Mouse (Mus musculus): ENCODE results near the gene Sbk1. TPM values are rescaled to one million over a fixed set of nuclear protein-coding genes. Genes with fewer than 3 reads are reported as not detected.
"Not testable (repeated sequence)": the region's sequence is repeated elsewhere in the genome, so short reads cannot be mapped to it uniquely, and the experiment has no call there.

The Sbk1 gene
- polyA plus RNA-seq, 1 experiment from 2014 or later, result 1.5 TPM

DNA sequence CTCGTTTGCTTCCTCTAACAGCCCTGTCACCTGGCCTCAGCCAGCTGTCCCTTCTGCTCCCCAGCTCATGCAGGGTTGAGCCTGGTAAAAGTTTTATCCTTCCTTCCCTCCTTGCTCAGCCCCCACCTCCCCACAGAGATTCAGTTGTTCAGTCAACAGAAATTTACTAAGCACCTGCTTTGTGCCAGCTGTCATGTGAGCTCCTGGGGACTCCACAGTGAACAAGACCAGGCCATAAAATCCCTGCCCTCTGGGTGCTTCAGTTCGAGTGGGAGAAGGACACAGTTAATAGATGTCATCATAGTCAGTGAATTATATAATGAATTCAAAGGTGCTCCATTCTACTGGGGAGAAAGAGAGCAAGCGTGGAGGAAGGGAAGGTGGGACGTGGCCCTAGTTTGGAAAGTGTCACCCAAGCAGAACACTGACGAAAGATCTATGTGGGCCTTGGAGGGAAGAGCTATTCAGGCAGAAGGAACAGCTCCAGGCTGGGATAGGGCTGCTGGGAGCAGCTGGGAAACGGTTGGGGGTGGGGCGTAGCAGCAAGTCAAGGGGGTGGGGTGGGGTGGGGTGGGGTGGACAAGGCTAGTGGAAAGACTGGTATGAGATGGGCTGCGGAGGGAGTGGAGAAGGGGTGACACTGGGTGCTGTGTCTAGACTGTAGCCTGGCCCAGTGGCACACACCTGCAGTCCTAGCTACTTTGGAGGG, 7.5 kb downstream of the Sbk1 start:
- WGBS (ENCODE audit: insufficient replicate concordance), result 59% methylated on average over 8 of the region's 8 CpGs
- H3K4me3 ChIP-seq (replicated peaks), result no peak overlapping the region
- H3K9me3 ChIP-seq (replicated peaks), result no peaks in the 10 kb centered on the region
- no peak overlapping the region for H3K9ac ChIP-seq
- H3K27me3 ChIP-seq, result peaks cover 15% of the 10 kb centered on the region
- H3K4me2 ChIP-seq, result no peak overlapping the region
- peaks cover 22% of the 10 kb centered on the region for H3K4me1 ChIP-seq (replicated peaks)
- H3K27ac ChIP-seq (replicated peaks), result no peak overlapping the region
- no peak for ATAC-seq (ENCODE audit: insufficient read depth)
- no peaks in the 10 kb centered on the region for H3K36me3 ChIP-seq (replicated peaks)

DNA sequence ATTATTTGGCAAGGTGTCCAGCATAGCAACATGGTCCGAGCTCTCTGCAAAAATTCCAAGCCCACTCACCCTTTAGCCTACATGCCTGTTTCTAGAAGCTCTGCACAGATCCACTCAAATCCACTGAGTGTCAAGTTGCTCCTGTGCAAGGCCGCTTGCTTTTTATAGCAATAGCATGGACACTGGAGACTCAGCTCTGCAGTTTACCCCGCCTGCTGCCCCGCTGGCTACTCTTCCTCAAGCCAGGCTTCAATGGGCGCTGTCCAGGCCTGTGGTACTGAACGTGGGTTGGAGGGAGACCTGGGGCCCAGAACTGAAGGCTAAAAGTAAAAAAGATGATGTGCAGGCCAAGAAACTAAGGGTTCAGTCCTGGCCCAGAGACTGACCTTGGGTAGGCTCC, 8.3 kb downstream of the Sbk1 start:
- no peaks in the 10 kb centered on the region for H3K36me3 ChIP-seq (replicated peaks)
- H3K27ac ChIP-seq (replicated peaks), result no peak overlapping the region
- peaks cover 8% of the 10 kb centered on the region; the same call in 1 of the 2 replicates for H3K27me3 ChIP-seq
- H3K9ac ChIP-seq, result no peak overlapping the region
- H3K4me1 ChIP-seq (replicated peaks), result peaks cover 24% of the 10 kb centered on the region
- H3K4me3 ChIP-seq (replicated peaks), result no peak overlapping the region
- no peaks in the 10 kb centered on the region for H3K9me3 ChIP-seq (replicated peaks)
- no peak for ATAC-seq (ENCODE audit: insufficient read depth)
- 53% methylated on average over 6 of the region's 6 CpGs for WGBS (ENCODE audit: insufficient replicate concordance)
- H3K4me2 ChIP-seq, result no peak overlapping the region

DNA sequence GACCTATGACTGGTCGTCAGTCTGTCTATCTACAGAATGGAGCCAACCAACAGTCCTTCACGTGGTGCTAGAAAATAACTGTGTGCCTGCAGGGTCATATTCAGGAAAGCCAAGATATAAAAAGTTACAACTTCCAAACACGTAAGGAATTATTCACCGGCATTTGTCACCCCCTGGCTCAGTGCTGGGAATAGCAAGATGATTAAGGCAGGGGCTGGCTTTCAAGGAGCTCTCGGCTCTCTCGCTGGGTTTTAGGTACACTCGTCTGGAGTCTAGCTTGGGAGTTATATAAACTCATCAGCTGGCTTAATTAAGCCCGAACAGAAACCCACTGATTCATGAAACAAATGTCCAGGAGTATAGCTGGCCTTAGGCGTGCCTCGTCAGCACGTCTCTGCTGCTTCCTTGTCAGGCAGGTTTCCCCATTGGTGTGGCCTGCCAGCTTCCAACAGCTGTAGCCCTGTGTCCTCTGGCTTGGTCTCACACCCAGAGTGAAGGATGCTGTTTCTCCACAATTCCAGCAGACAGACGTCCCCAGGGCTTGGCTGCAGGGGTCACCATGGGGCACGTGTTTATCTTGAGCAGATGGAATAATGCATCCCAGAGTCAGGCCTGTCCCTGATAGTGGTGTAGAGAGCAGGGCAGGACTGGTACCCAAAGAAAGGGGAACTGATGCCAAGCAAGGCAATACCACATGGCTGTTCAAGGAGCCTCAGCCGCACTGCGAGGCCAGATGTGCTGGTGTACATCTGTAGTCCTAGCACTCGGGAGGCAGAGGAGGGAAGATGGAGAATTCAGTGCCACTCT, 9.7 kb downstream of the Sbk1 start:
- no peaks in the 10 kb centered on the region for H3K36me3 ChIP-seq (replicated peaks)
- H3K4me2 ChIP-seq, result no peak overlapping the region
- 67% methylated on average over 16 of the region's 16 CpGs for WGBS (ENCODE audit: insufficient replicate concordance)
- H3K27ac ChIP-seq (replicated peaks), result no peak overlapping the region
- no peak for ATAC-seq (ENCODE audit: insufficient read depth)
- no peak overlapping the region for H3K4me3 ChIP-seq (replicated peaks)
- H3K4me1 ChIP-seq (replicated peaks), result peaks cover 20% of the 10 kb centered on the region
- no peaks in the 10 kb centered on the region for H3K27me3 ChIP-seq
- H3K9me3 ChIP-seq (replicated peaks), result no peaks in the 10 kb centered on the region
- H3K9ac ChIP-seq, result no peak overlapping the region

DNA sequence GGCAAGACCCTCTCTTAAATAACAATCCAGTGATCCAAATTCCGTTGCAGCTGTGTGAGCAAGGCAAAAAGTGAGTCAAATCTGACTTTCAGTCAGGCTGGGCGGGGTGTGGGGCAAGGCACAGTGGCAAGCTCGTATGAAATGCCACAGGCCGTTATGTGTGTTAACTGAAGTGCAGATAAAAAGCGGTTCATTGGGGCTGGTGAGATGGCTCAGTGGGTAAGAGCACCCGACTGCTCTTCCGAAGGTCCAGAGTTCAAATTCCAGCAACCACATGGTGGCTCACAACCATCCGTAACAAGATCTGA, 10.2 kb downstream of the Sbk1 start:
- H3K27ac ChIP-seq (replicated peaks); H3K4me2 ChIP-seq; H3K9me3 ChIP-seq (replicated peaks); H3K36me3 ChIP-seq (replicated peaks); H3K4me3 ChIP-seq (replicated peaks); ATAC-seq (ENCODE audit: insufficient read depth); H3K27me3 ChIP-seq; H3K9ac ChIP-seq: not testable (repeated sequence)
- WGBS (ENCODE audit: insufficient replicate concordance), result 49% methylated on average over 8 of the region's 8 CpGs
- peaks cover 20% of the 10 kb centered on the region for H3K4me1 ChIP-seq (replicated peaks)

DNA sequence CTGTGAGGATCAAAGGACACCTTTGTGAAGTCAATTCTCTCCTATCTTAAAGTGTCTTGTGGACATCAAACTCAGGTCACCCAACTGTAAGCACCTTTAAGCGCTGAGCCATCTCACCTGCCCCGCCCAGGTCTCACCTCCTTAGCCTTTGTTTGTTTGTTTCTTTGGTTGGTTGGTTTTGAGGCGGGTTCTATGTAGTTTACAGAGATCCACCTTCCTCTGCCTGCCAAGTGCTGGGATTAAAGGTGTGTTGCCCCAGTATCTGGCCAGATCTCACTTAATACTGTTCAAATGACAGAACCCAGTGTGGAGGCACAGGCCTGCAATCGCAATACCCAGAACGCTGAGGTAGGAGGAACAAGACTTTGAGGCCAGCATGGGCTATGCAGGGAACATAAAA, 11.6 kb downstream of the Sbk1 start:
- H3K4me1 ChIP-seq (replicated peaks), result peaks cover 28% of the 10 kb centered on the region
- H3K9ac ChIP-seq, result no peak overlapping the region
- no peak for ATAC-seq (ENCODE audit: insufficient read depth)
- H3K27me3 ChIP-seq, result no peaks in the 10 kb centered on the region
- H3K4me2 ChIP-seq, result no peak overlapping the region
- H3K27ac ChIP-seq (replicated peaks), result no peak overlapping the region
- WGBS (ENCODE audit: insufficient replicate concordance), result 67% methylated on average over 5 of the region's 5 CpGs
- H3K4me3 ChIP-seq (replicated peaks), result no peak overlapping the region
- H3K9me3 ChIP-seq (replicated peaks), result no peaks in the 10 kb centered on the region
- no peaks in the 10 kb centered on the region for H3K36me3 ChIP-seq (replicated peaks)

DNA sequence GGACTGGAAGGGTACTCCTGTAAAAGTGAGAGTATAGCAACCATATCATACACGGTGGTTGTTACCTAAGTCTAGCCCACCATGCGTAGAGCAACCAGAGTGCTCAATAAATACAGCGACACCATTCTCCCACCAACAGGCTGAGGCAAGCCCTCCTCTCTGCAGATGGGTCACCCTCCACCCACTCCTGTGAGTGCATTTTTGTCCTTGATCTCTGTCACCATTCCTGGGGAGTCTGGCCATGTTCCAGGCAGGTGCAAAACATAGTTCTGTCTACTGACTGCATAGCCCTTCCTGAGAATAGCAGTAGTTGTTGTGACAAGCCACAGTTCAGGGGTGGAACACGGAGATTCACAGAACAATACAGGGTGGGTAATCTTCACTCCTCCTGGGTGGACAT, 12.0 kb downstream of the Sbk1 start:
- H3K27ac ChIP-seq (replicated peaks), result no peak overlapping the region
- no peaks in the 10 kb centered on the region for H3K36me3 ChIP-seq (replicated peaks)
- H3K9ac ChIP-seq, result no peak overlapping the region
- no peaks in the 10 kb centered on the region for H3K27me3 ChIP-seq
- peaks cover 28% of the 10 kb centered on the region for H3K4me1 ChIP-seq (replicated peaks)
- no peaks in the 10 kb centered on the region for H3K9me3 ChIP-seq (replicated peaks)
- no peak overlapping the region for H3K4me3 ChIP-seq (replicated peaks)
- no peak for ATAC-seq (ENCODE audit: insufficient read depth)
- no peak overlapping the region for H3K4me2 ChIP-seq
- WGBS (ENCODE audit: insufficient replicate concordance), result 71% methylated on average over 4 of the region's 4 CpGs

DNA sequence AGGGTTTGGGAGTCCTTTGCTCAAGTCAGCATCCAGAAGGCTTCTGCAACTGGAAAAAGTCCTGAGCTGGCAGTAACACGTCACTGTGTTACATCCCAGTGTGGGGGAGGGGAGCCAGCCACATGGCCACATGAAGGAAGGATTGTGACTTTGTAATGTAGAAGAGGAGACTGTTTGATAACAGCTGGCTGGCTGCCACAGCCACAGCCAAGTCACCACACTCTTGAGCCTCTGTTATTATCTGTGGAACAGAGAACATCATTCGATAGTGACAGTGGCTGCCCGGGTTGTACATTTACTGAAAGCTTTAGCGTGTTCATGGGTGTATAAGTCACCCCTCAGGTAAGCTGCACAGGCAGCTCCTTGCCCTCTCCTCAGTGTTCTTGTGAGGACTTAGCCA, 12.4 kb downstream of the Sbk1 start:
- peaks cover 28% of the 10 kb centered on the region for H3K4me1 ChIP-seq (replicated peaks)
- no peak overlapping the region for H3K27ac ChIP-seq (replicated peaks)
- ATAC-seq (ENCODE audit: insufficient read depth), result peak; percentile 27; the same call in 1 of the 2 replicates
- WGBS (ENCODE audit: insufficient replicate concordance), result 13% methylated on average over 4 of the region's 4 CpGs
- no peak overlapping the region for H3K4me2 ChIP-seq
- H3K36me3 ChIP-seq (replicated peaks), result no peaks in the 10 kb centered on the region
- H3K9me3 ChIP-seq (replicated peaks), result no peaks in the 10 kb centered on the region
- no peaks in the 10 kb centered on the region for H3K27me3 ChIP-seq
- no peak overlapping the region for H3K9ac ChIP-seq
- H3K4me3 ChIP-seq (replicated peaks), result no peak overlapping the region

DNA sequence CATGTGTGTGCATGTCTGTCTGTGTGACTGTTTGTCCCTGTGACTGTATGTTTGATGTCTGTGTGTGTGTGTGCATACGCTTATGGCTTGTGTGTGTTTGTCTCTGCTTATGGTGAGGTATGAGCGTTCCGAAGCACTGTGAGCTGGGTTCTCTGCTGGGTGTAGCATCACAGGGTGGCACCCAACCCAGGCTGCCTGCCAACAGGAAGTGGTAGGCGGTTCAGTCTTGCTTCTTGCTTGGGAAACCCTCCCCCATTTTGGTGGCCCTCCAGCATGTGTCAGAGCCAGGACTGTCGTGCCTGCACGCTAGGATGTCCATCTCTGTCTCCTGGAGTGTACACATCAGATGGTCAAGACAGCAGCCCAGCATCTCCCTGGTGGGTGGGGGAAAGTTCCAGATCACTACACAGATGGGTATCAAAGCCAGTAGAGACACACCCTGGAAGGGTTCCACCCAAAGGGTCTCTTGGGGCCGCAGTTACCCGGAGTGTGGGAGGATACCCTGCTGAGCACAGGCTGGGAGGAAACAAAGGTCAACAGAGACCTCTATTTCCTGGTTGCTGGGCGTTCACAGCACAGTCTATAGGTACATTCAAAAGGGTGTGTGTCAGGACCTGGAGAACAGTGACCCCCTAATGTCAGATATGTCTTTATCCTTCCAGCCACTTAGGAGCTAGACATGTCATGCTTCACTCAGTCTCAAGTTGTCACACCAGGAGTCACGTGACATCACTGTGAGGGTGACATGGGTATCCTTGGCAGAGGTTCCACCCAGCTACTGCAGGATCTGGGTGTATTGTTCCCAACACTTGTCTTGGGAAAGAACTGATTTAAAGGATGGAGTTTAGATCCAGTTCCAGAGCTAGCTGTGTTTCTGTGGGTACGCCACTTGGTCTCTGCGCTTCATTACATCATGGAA, 13.1 kb downstream of the Sbk1 start:
- Histone ChIP-seq H3K9ac (no peak overlapping the region), H3K4me2 (no peak overlapping the region), H3K27ac (replicated peaks) (no peak overlapping the region), H3K36me3 (replicated peaks) (no peaks in the 10 kb centered on the region), H3K4me1 (replicated peaks) (peaks cover 28% of the 10 kb centered on the region), H3K4me3 (replicated peaks) (no peak overlapping the region), H3K27me3 (no peaks in the 10 kb centered on the region), H3K9me3 (replicated peaks) (no peaks in the 10 kb centered on the region)
- WGBS (ENCODE audit: insufficient replicate concordance), result 47% methylated on average over 12 of the region's 12 CpGs
- no peak for ATAC-seq (ENCODE audit: insufficient read depth)

DNA sequence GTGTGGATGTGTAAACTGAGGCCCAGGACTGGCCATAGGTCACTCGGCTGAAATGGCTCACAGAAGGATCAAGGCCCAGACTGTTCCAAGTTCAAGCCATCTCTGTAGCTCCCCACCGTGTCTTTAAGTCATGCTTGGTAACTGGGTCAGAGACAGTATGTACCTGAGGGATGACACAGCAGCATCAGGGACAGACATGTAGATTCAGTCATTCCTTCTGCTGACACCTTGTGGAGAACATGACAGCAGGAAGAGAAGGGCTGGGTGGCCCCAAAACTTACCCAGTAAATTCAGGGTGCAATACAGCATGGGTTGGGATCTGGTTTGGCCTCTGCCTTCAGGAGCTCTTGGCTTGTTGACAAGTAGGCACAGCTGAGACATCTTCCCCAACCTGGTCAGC, 13.9 kb downstream of the Sbk1 start:
- Histone ChIP-seq H3K27me3 (no peaks in the 10 kb centered on the region), H3K4me1 (replicated peaks) (peaks cover 28% of the 10 kb centered on the region), H3K27ac (replicated peaks) (no peak overlapping the region), H3K4me3 (replicated peaks) (no peak overlapping the region), H3K9ac (no peak overlapping the region), H3K9me3 (replicated peaks) (no peaks in the 10 kb centered on the region), H3K36me3 (replicated peaks) (no peaks in the 10 kb centered on the region), H3K4me2 (no peak overlapping the region)
- ATAC-seq (ENCODE audit: insufficient read depth), result no peak
- 51% methylated on average over 2 of the region's 2 CpGs for WGBS (ENCODE audit: insufficient replicate concordance)

DNA sequence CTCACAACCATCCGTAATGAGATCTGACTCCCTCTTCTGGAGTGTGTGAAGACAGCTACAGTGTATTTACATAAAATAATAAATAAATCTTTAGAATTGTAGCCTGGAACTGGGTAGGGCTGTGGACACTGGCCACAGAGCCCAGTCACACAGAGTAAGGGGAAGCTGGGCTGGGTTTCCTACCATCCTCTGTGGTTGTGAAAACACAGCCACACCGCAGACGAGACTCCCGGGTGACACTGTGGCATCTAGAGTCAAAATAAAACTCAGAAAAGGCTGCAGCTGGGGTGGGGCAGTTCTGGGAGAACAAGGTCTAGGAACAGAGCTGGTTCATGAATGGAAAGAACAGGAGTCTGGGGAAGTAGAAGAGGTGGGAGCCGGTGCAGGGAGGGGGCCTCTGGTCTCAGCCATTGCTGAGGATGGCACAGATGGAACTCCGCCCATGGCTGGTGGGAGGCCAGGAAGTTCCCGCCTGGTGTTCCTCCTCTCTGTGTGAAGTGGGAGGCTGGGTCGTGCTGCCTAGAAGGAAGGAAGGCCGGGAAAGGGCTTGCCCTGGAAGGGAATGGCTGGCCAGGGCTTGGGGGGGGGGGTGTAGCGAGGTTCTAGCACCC, 15.2 kb downstream of the Sbk1 start:
- WGBS (ENCODE audit: insufficient replicate concordance), result 45% methylated on average over 9 of the region's 10 CpGs
- Histone ChIP-seq H3K36me3 (replicated peaks) (no peaks in the 10 kb centered on the region), H3K9me3 (replicated peaks) (no peaks in the 10 kb centered on the region), H3K4me2 (no peak overlapping the region), H3K9ac (no peak overlapping the region), H3K4me3 (replicated peaks) (no peak overlapping the region), H3K4me1 (replicated peaks) (peaks cover 28% of the 10 kb centered on the region), H3K27me3 (no peaks in the 10 kb centered on the region), H3K27ac (replicated peaks) (no peak overlapping the region)
- no peak for ATAC-seq (ENCODE audit: insufficient read depth)

DNA sequence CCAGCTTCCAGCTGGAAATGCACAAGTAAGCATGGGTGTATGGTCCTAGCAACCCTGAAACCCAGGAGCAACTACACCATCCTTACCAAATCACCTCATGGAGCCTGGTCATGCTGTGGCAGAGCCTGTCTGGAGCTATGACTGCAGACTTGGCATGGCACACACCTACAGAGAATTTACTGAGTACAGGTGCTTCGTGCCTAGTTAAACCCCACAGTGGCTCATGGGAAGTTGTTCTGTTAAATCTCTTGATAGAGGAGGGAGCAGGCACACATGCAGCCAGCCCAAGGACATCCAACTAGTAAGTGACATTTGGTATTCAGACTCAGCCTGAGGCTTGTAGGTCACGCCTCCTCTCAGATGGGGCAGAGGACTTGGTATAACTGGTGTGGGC, 15.7 kb downstream of the Sbk1 start:
- no peak overlapping the region for H3K27ac ChIP-seq (replicated peaks)
- no peak for ATAC-seq (ENCODE audit: insufficient read depth)

More for the DNA sequence above, 15.7 kb downstream of the Sbk1 start:
- Histone ChIP-seq H3K4me2 (no peak overlapping the region), H3K9me3 (replicated peaks) (no peaks in the 10 kb centered on the region), H3K9ac (no peak overlapping the region), H3K4me3 (replicated peaks) (no peak overlapping the region), H3K4me1 (replicated peaks) (peaks cover 28% of the 10 kb centered on the region), H3K27me3 (no peaks in the 10 kb centered on the region), H3K36me3 (replicated peaks) (no peaks in the 10 kb centered on the region)
- WGBS (ENCODE audit: insufficient replicate concordance), result 66% methylated on average over 2 of the region's 2 CpGs

Measured in liver, embryonic 15.5 days (tissue).